Mouse (Mus musculus) E14TG2a.4 (cell line): Measurements from ENCODE around the gene Sept6.
A peak's percentile ranks its signal among the peaks of the same experiment; 100 is the strongest.

ENCODE experiments used
- H3K27me3 ChIP-seq: 2 replicates; pipeline ENCODE4 v1.6.1; 2014; ENCODE audit warnings: low read length, control low read depth; ENCODE audit not compliant: insufficient read depth
- H3K36me3 ChIP-seq: 2 replicates; pipeline ENCODE4 v1.6.1; 2014; ENCODE audit warnings: low read length, control low read depth; ENCODE audit not compliant: insufficient read depth
- H3K4me1 ChIP-seq: replicated peaks from 2 replicates; pipeline ENCODE4 v1.6.1; 2014; ENCODE audit warnings: low read depth, low read length, control low read depth
- H3K4me3 ChIP-seq: replicated peaks from 2 replicates; pipeline ENCODE4 v1.5.1; 2014; ENCODE audit warnings: mild to moderate bottlenecking, low read length
- H3K9me3 ChIP-seq: 2 replicates; pipeline ENCODE4 v1.6.1; 2014; ENCODE audit warnings: low read length, control low read depth
- CTCF ChIP-seq: conservative IDR thresholded peaks from 2 replicates; pipeline ENCODE4 v1.5.1; 2014; ENCODE audit warnings: low read length
- NANOG ChIP-seq: IDR thresholded peaks from 2 replicates; pipeline ENCODE4 v1.6.1; 2014; ENCODE audit warnings: borderline replicate concordance, low read length, mixed read lengths
- POU5F1 ChIP-seq: IDR thresholded peaks from 2 replicates; pipeline ENCODE4 v1.6.1; 2014; ENCODE audit warnings: low read length, borderline replicate concordance

Gene Sept6

DNA sequence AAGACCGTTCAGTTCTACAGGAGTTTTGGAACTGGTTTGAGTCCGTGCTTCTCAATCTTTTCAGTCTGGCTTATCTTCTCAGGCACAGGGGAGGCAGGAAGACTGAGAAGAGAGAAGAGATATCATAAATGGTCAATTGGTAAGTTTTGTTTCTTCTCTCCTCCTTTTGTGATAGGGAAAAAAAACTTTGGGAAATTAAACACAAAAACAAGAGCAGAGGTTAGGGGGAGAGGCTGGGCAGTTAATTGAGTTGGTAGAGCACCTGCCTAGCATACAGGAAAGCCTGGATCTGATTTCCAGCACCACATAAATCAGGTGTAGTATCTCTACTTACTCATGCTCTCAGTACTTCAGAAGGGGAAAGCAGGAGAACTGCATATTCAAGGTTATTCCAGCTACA, at the start of gene Sept6:
Gene Sept6 (minus strand): TSS at position 101 of the 400 bp plus-strand sequence.
- no peak within 1 kb of the TSS for H3K4me3 ChIP-seq
- TF ChIP-seq POU5F1 (no peak), NANOG (no peak), CTCF (no peak)
- peaks cover 20% of the 10 kb centered on the region for H3K27me3 ChIP-seq
- H3K4me1 ChIP-seq: peaks cover 5% of the 10 kb centered on the region; the same call in 1 of the 2 replicates
- no peaks in the 10 kb centered on the region for H3K36me3 ChIP-seq
- H3K9me3 ChIP-seq: no peaks in the 10 kb centered on the region

- no peaks in the 10 kb centered on the region for H3K9me3 ChIP-seq
- TF ChIP-seq CTCF: no peak
- no peak for TF ChIP-seq POU5F1
- TF ChIP-seq NANOG: no peak
- no peak overlapping the region for H3K4me3 ChIP-seq
- H3K4me1 ChIP-seq: peaks cover 7% of the 10 kb centered on the region
- H3K27me3 ChIP-seq: no peaks in the 10 kb centered on the region
- no peaks in the 10 kb centered on the region for H3K36me3 ChIP-seq
Measured at GRCm38 (mm10) chrX:37028378-37028777, 36.8 kb upstream of the Sept6 start.

GRCm38 (mm10) chrX:37023652-37024309, 32.2 kb upstream of the Sept6 start:
- Histone ChIP-seq H3K27me3 (no peaks in the 10 kb centered on the region), H3K4me1 (no peaks in the 10 kb centered on the region), H3K4me3 (no peak overlapping the region), H3K9me3 (no peaks in the 10 kb centered on the region), H3K36me3 (no peaks in the 10 kb centered on the region)
- TF ChIP-seq CTCF (no peak), POU5F1 (no peak), NANOG (no peak)

- Histone ChIP-seq H3K9me3 (no peaks in the 10 kb centered on the region), H3K36me3 (no peaks in the 10 kb centered on the region), H3K27me3 (no peaks in the 10 kb centered on the region), H3K4me1 (no peaks in the 10 kb centered on the region), H3K4me3 (no peak overlapping the region)
- TF ChIP-seq POU5F1: no peak
- TF ChIP-seq CTCF: peak; percentile 78
- no peak for TF ChIP-seq NANOG
Measured at GRCm38 (mm10) chrX:37022690-37023089, 31.1 kb upstream of the Sept6 start.

DNA sequence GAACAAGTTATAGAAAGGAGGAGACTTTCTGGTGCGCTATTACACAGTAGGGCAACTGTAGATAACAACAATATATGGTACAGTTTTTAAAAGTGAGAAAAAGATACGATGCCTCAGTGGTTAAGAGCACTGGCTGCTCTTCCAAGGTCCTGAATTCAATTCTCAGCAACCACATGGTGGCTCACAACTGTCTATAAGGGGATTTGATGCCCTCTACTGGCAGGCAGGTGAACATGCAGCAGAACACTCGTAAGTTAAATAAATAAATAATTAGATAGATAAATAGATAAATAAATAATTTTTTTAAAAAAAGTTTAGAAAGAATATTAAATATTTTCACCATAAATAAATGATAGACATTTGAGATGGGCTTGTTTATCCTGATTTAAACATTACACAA, 27.5 kb upstream of the Sept6 start:
- Histone ChIP-seq H3K4me1 (no peaks in the 10 kb centered on the region), H3K4me3 (no peak overlapping the region), H3K9me3 (no peaks in the 10 kb centered on the region), H3K27me3 (no peaks in the 10 kb centered on the region), H3K36me3 (no peaks in the 10 kb centered on the region)
- TF ChIP-seq POU5F1 (no peak), NANOG (no peak), CTCF (peak; percentile 60)

DNA sequence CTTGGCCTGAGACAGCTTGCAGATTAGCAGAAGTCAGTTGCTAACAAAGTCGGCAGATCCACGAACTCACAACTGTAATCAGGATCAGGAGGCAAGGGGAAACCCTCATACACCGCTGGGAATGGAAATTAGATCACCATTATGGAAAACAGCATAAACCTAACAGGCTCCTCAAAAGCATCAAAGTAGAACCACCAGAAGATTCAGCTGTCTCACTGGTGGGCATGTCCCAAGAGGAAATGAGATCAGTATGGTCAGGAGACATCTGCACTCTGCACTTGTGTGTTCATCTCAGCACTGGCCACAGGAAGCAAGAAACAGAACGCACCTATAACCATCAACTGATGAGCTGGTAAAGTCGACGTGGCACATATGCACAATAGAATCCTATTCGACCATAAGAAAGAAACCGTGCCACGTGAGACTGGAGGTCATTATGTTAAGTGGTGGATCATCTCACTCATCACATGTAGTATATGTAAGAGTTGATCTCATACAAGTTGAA, 26.6 kb upstream of the Sept6 start:
- TF ChIP-seq POU5F1: no peak
- TF ChIP-seq CTCF: no peak
- TF ChIP-seq NANOG: no peak
- Histone ChIP-seq H3K36me3 (no peaks in the 10 kb centered on the region), H3K9me3 (no peaks in the 10 kb centered on the region), H3K4me3 (no peak overlapping the region), H3K27me3 (no peaks in the 10 kb centered on the region), H3K4me1 (no peaks in the 10 kb centered on the region)

- H3K36me3 ChIP-seq: no peaks in the 10 kb centered on the region
- TF ChIP-seq CTCF: no peak
- no peak for TF ChIP-seq NANOG
- TF ChIP-seq POU5F1: no peak
- no peaks in the 10 kb centered on the region for H3K4me1 ChIP-seq
- H3K4me3 ChIP-seq: no peak overlapping the region
- no peaks in the 10 kb centered on the region for H3K27me3 ChIP-seq
- H3K9me3 ChIP-seq: no peaks in the 10 kb centered on the region
Measured at GRCm38 (mm10) chrX:37013870-37014269, 22.3 kb upstream of the Sept6 start.

DNA sequence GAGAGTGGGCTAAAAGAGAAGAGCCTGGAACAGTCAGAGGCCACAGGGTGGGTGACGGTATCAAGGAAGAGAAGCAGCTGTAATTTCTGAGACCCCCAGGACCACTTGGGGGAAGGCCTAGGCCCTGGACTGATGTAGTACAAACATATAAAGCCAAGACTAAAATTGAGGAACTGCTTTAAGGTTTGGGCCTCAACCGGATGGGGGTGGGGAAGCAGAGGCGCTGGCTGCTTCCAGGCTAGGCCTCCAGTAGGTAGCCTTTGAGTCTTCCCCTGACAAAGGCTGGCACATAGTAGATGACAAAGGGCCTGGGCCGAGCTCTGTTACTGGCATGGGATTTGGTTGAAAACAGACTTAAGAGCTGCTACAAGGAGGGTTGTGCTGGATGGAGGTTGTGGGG, 555 bp downstream of the Sept6 start:
- H3K27me3 ChIP-seq: peaks cover 20% of the 10 kb centered on the region
- H3K9me3 ChIP-seq: no peaks in the 10 kb centered on the region
- H3K4me1 ChIP-seq: peaks cover 5% of the 10 kb centered on the region; the same call in 1 of the 2 replicates
- no peaks in the 10 kb centered on the region for H3K36me3 ChIP-seq
- no peak for TF ChIP-seq POU5F1
- TF ChIP-seq CTCF: no peak
- H3K4me3 ChIP-seq: no peak overlapping the region

- Histone ChIP-seq H3K36me3 (no peaks in the 10 kb centered on the region), H3K4me1 (peaks cover 5% of the 10 kb centered on the region; the same call in 1 of the 2 replicates), H3K9me3 (no peaks in the 10 kb centered on the region), H3K4me3 (peak overlapping the region; percentile 80), H3K27me3 (peaks cover 22% of the 10 kb centered on the region)
- TF ChIP-seq POU5F1 (no peak), CTCF (no peak), NANOG (no peak)
Measured at GRCm38 (mm10) chrX:36989752-36990404, 1.7 kb downstream of the Sept6 start.
